Comparison of ENCODE assay signal across 11 mouse cellular contexts in the genomic region with DNA sequence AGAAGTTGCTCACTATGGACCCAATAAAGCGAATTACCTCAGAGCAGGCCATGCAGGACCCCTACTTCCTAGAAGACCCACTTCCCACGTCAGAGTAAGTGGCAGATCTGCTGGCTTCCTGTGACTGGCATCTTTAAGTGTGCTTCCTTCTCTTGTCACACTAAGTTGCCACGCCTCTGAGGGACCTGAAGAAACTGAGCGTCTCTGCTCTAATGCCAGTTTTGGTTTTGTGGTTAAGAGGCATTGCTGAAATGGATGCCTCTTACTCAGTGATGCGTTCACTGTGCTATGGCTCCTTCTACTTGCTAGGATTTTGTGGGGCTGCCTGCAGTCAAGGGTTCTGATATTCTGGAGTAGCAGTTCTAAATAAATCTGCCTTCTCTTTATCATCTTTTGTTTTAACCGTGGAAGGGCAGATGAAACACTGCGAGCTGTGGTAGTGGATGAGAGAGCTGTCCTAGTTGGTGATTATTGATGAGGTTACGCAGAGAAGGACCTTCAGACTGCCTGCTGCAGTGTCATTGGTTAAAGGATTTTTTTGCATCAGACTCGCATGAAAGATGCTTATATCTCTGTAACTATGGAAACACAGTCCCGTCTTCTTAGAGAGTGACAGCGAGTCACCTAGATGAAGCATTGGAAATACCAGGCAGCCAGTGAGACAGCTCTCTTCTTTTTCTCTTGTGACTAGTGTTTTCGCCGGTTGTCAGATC.
A peak's percentile ranks its signal among the peaks of the same experiment; 100 is the strongest.
DNase-seq lines count a peak whose midpoint lies in the region; ATAC-seq and TF ChIP-seq lines count a peak whose summit lies in the region.
"Had no signal": no experiment of that assay in that cellular context is flagged by ENCODE, and none has a peak within 500 bp of the region (broad histone marks: within the 10 kb centered on the region; RNA-seq: fewer than 3 reads in every experiment).

No protein-coding gene starts in this region.

- no peak for TF ChIP-seq CTCF in midbrain, postnatal 0 days (IDR thresholded peaks at IDR 0.05)

- peak overlapping the region; percentile 14; the same call in 1 of the 2 replicates for H3K27ac ChIP-seq in hindbrain, embryonic 15.5 days (replicated peaks)
- no peak overlapping the region; the same call in 1 of the 2 replicates for H3K27ac ChIP-seq in hindbrain, embryonic 14.5 days
- no peak overlapping the region for H3K27ac ChIP-seq in midbrain, embryonic 16.5 days (ENCODE audit: low read length)
- H3K27ac ChIP-seq in midbrain, embryonic 13.5 days = no peak overlapping the region
- no peak overlapping the region for H3K27ac ChIP-seq in midbrain, postnatal 0 days (ENCODE audit: low read depth, low read length)

- no peak for ATAC-seq in hindbrain, embryonic 15.5 days (ENCODE audit: low FRiP score, low read depth)
- no peak for ATAC-seq in hindbrain, embryonic 14.5 days (ENCODE audit: low FRiP score)
- ATAC-seq in midbrain, embryonic 16.5 days = peak; percentile 62; the same call in 1 of the 2 replicates
- no peak for ATAC-seq in midbrain, embryonic 13.5 days
- ATAC-seq in midbrain, postnatal 0 days (ENCODE audit: low FRiP score) = peak; percentile 50; the same call in 1 of the 2 replicates
- ATAC-seq: intestine, postnatal 0 days; lung, postnatal 0 days had no signal

- no peak overlapping the region for H3K4me2 ChIP-seq in hindbrain, embryonic 15.5 days
- H3K4me2 ChIP-seq in hindbrain, embryonic 14.5 days (replicated peaks) = no peak overlapping the region
- H3K4me2 ChIP-seq in midbrain, embryonic 16.5 days (ENCODE audit: low read length) = no peak overlapping the region
- no peak overlapping the region for H3K4me2 ChIP-seq in midbrain, embryonic 13.5 days (replicated peaks)
- H3K4me2 ChIP-seq in midbrain, postnatal 0 days (ENCODE audit: low read depth, low read length, poor library complexity, severe bottlenecking) = no peak overlapping the region

- 78% methylated on average over 13 of the region's 13 CpGs for WGBS in hindbrain, embryonic 15.5 days
- 79% methylated on average over 13 of the region's 13 CpGs for WGBS in hindbrain, embryonic 14.5 days
- WGBS in midbrain, embryonic 16.5 days = 83% methylated on average over 13 of the region's 13 CpGs
- WGBS in midbrain, embryonic 13.5 days = 88% methylated on average over 13 of the region's 13 CpGs
- 75% methylated on average over 13 of the region's 13 CpGs for WGBS in midbrain, postnatal 0 days

- H3K4me3 ChIP-seq in hindbrain, embryonic 15.5 days = no peak overlapping the region
- no peak overlapping the region for H3K4me3 ChIP-seq in hindbrain, embryonic 14.5 days (replicated peaks; ENCODE audit: low read length)
- no peak overlapping the region for H3K4me3 ChIP-seq in midbrain, embryonic 16.5 days (ENCODE audit: low read depth, low read length)
- no peak overlapping the region for H3K4me3 ChIP-seq in midbrain, embryonic 13.5 days (replicated peaks)
- no peak overlapping the region for H3K4me3 ChIP-seq in midbrain, postnatal 0 days (ENCODE audit: low read depth, low read length)

- H3K4me1 ChIP-seq in hindbrain, embryonic 15.5 days (replicated peaks) = 0 out of 2 replicates have a peak, but pooled peaks cover 3% of the 10 kb centered on the region
- no peaks in the 10 kb centered on the region for H3K4me1 ChIP-seq in hindbrain, embryonic 14.5 days (replicated peaks; ENCODE audit: control insufficient read depth, insufficient read depth, low read length)
- no peaks in the 10 kb centered on the region for H3K4me1 ChIP-seq in midbrain, embryonic 16.5 days (ENCODE audit: control insufficient read depth, insufficient read depth, low read length)
- H3K4me1 ChIP-seq in midbrain, embryonic 13.5 days (replicated peaks) = no peaks in the 10 kb centered on the region
- no peaks in the 10 kb centered on the region for H3K4me1 ChIP-seq in midbrain, postnatal 0 days (ENCODE audit: insufficient read depth, low read length)

- peaks cover 25% of the 10 kb centered on the region for H3K36me3 ChIP-seq in hindbrain, embryonic 15.5 days
- H3K36me3 ChIP-seq in hindbrain, embryonic 14.5 days (replicated peaks; ENCODE audit: control insufficient read depth, insufficient read depth) = peaks cover 79% of the 10 kb centered on the region
- peaks cover 14% of the 10 kb centered on the region for H3K36me3 ChIP-seq in midbrain, embryonic 16.5 days (ENCODE audit: control insufficient read depth, insufficient read depth, low read length)
- H3K36me3 ChIP-seq in midbrain, embryonic 13.5 days = peaks cover 65% of the 10 kb centered on the region
- H3K36me3 ChIP-seq in midbrain, postnatal 0 days (ENCODE audit: insufficient read depth, low read length) = peaks cover 24% of the 10 kb centered on the region

- no peak overlapping the region for H3K9ac ChIP-seq in hindbrain, embryonic 15.5 days
- no peak overlapping the region for H3K9ac ChIP-seq in hindbrain, embryonic 14.5 days
- H3K9ac ChIP-seq in midbrain, embryonic 16.5 days (ENCODE audit: low read depth, low read length) = no peak overlapping the region
- H3K9ac ChIP-seq in midbrain, embryonic 13.5 days (replicated peaks) = no peak overlapping the region
- no peak overlapping the region for H3K9ac ChIP-seq in midbrain, postnatal 0 days (replicated peaks; ENCODE audit: low read length, poor library complexity, severe bottlenecking)

- DNase-seq in hindbrain, embryonic 14.5 days (ENCODE audit: low spot score) = no peak
- DNase-seq in Muller cell, postnatal 12 days (ENCODE audit: inconsistent ontology term) = peak; percentile 73
- DNase-seq in midbrain, postnatal 0 days (ENCODE audit: low spot score) = no peak
- no peak for DNase-seq in urinary bladder, postnatal 25 days (ENCODE audit: low spot score)
- DNase-seq in thymus, postnatal 25 days = no peak
- DNase-seq: thymus, adult 18-20 months had no signal

- H3K27me3 ChIP-seq in hindbrain, embryonic 15.5 days = no peaks in the 10 kb centered on the region
- H3K27me3 ChIP-seq in hindbrain, embryonic 14.5 days (ENCODE audit: control insufficient read depth, insufficient read depth, low read length) = no peaks in the 10 kb centered on the region
- no peaks in the 10 kb centered on the region for H3K27me3 ChIP-seq in midbrain, embryonic 16.5 days (ENCODE audit: control insufficient read depth, insufficient read depth, low read depth, low read length)
- H3K27me3 ChIP-seq in midbrain, embryonic 13.5 days = no peaks in the 10 kb centered on the region
- H3K27me3 ChIP-seq in midbrain, postnatal 0 days (ENCODE audit: insufficient read depth, low read length) = no peaks in the 10 kb centered on the region

- no peaks in the 10 kb centered on the region for H3K9me3 ChIP-seq in hindbrain, embryonic 15.5 days
- H3K9me3 ChIP-seq in hindbrain, embryonic 14.5 days (ENCODE audit: control insufficient read depth, low read length) = no peaks in the 10 kb centered on the region
- H3K9me3 ChIP-seq in midbrain, embryonic 16.5 days (replicated peaks; ENCODE audit: control insufficient read depth, low read length, poor library complexity, severe bottlenecking) = no peaks in the 10 kb centered on the region
- no peaks in the 10 kb centered on the region for H3K9me3 ChIP-seq in midbrain, embryonic 13.5 days
- H3K9me3 ChIP-seq in midbrain, postnatal 0 days (ENCODE audit: low read length) = no peaks in the 10 kb centered on the region

Comparison
In these comparisons a context has a peak if more than half of its experiments do, and no peak if none do; other contexts are left out.
1. ATAC-seq: peak in midbrain, embryonic 16.5 days (single experiment) and midbrain, postnatal 0 days (single experiment); none in hindbrain, embryonic 15.5 days (single experiment), hindbrain, embryonic 14.5 days (single experiment) and midbrain, embryonic 13.5 days (single experiment).